Mouse (Mus musculus): ENCODE results near the gene Gm3667. TPM values are rescaled to one million over a fixed set of nuclear protein-coding genes. Genes with fewer than 3 reads are reported as not detected.

Gene Gm3667
- not detected for polyA plus RNA-seq (2014; fragmentation: Illumina TruSeq; extraction: RNeasy Lipid Tissue Mini Kit (QIAGEN cat#74804); ENCODE audit: low read depth, low replicate concordance)

GRCm38 (mm10) chr14:6889521-6890012, at the start of gene Gm3667:
TSS of gene Gm3667 (minus strand) at chr14:6889962.

DNA sequence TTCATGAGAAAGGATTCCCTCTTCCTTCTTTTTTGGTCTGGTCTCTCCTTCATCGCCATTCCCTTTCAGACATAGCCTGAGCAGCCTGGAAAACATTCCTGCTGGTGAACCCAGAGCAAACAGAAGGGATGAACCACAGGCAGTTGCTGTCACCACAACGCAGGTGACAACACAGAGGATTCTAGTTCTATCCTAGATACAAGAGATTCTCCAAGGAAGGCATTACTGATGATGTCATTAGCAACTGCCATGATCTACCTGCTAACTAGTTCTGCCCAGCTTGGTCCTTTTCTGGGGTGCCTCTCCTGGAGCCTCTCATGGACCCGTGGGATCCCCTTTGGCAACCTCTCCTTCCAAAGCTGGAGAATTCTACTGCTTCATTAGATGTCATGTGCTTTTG, 49.6 kb downstream of the Gm3667 start, which contains the start of gene Gm3642:
Gene Gm3642 (minus strand): TSS at position 101 of the 400 bp plus-strand sequence.

Other genes with a start within 250 kb of the Gm3667 start
- not detected for gene Gm10251, start 205.8 kb downstream of the Gm3667 start, polyA plus RNA-seq (2014; fragmentation: Illumina TruSeq; extraction: RNeasy Lipid Tissue Mini Kit (QIAGEN cat#74804); ENCODE audit: low read depth, low replicate concordance)
- not detected for gene Gm8050, start 169.7 kb downstream of the Gm3667 start, polyA plus RNA-seq (2014; fragmentation: Illumina TruSeq; extraction: RNeasy Lipid Tissue Mini Kit (QIAGEN cat#74804); ENCODE audit: low read depth, low replicate concordance)
- not detected for gene Gm3636, start 147.6 kb downstream of the Gm3667 start, polyA plus RNA-seq (2014; fragmentation: Illumina TruSeq; extraction: RNeasy Lipid Tissue Mini Kit (QIAGEN cat#74804); ENCODE audit: low read depth, low replicate concordance)
- gene Gm8362, start 115.6 kb downstream of the Gm3667 start, polyA plus RNA-seq (2014; fragmentation: Illumina TruSeq; extraction: RNeasy Lipid Tissue Mini Kit (QIAGEN cat#74804); ENCODE audit: low read depth, low replicate concordance) = not detected
- gene Gm3642, start 49.7 kb downstream of the Gm3667 start, polyA plus RNA-seq (2014; fragmentation: Illumina TruSeq; extraction: RNeasy Lipid Tissue Mini Kit (QIAGEN cat#74804); ENCODE audit: low read depth, low replicate concordance) = not detected
- gene Gm6356, start 83.9 kb upstream of the Gm3667 start, polyA plus RNA-seq (2014; fragmentation: Illumina TruSeq; extraction: RNeasy Lipid Tissue Mini Kit (QIAGEN cat#74804); ENCODE audit: low read depth, low replicate concordance) = not detected
- gene Gm10406, start 137.5 kb upstream of the Gm3667 start, polyA plus RNA-seq (2014; fragmentation: Illumina TruSeq; extraction: RNeasy Lipid Tissue Mini Kit (QIAGEN cat#74804); ENCODE audit: low read depth, low replicate concordance) = not detected
- not detected for gene Gm3685, start 155.0 kb upstream of the Gm3667 start, polyA plus RNA-seq (2014; fragmentation: Illumina TruSeq; extraction: RNeasy Lipid Tissue Mini Kit (QIAGEN cat#74804); ENCODE audit: low read depth, low replicate concordance)
- gene Gm3696, start 210.7 kb upstream of the Gm3667 start, polyA plus RNA-seq (2014; fragmentation: Illumina TruSeq; extraction: RNeasy Lipid Tissue Mini Kit (QIAGEN cat#74804); ENCODE audit: low read depth, low replicate concordance) = not detected
- gene Gm6676, start 235.4 kb upstream of the Gm3667 start, polyA plus RNA-seq (2014; fragmentation: Illumina TruSeq; extraction: RNeasy Lipid Tissue Mini Kit (QIAGEN cat#74804); ENCODE audit: low read depth, low replicate concordance) = not detected

Data from liver, adult 10 weeks (tissue).